ENCODE assay signal across 10 mouse cellular contexts in the genomic region with DNA sequence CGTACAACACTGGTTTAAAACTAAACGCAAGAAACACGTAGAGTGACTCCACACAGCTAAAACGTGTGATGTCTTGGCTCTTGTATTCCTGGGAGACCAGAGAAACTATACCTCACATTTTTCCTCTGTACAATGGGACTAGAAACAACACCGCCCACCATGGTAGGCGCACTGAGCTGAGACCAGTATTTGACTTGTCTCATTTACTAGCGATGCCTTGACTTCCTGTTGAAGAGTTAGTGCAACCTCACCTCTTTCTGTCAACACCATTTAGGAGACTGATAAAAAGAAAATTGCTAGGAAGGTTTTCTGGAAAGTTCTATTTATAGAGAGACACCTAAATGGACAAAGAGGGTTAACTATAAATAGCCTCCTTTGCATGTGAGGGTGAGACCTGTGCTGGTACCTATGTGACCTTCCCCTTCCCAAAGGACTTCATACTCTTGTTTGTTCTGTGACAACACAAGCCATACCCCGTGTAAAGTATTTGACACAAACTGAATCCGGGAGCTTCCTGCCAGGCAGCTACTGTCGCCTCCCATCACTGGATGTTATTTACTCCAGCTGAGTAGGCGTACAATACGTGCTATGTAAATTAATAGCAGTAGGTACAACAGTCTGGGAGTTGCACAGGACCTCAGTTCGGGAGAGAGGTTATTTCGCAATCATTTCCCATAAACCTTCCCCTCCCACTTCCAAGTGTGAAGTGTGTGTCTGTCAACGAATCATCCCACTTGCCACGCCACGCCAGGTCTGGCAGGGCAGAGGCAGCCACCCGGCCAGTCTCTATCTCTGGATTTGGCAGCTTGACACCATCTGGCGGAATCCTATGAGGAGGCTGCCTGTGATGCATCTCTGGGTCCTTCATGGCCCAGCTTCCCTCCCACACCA.
DNase-seq lines count a peak whose midpoint lies in the region; ATAC-seq and TF ChIP-seq lines count a peak whose summit lies in the region.
"Had no signal": no experiment of that assay in that cellular context is flagged by ENCODE, and none has a peak within 500 bp of the region (broad histone marks: within the 10 kb centered on the region; RNA-seq: fewer than 3 reads in every experiment).

No protein-coding gene starts in this region.

- TF ChIP-seq CTCF in C2C12 (IDR thresholded peaks at IDR 0.05; ENCODE audit: control insufficient read depth, insufficient read depth, insufficient read length) = no peak
- no peak for TF ChIP-seq CTCF in lung, embryonic 14.5 days (IDR thresholded peaks at IDR 0.05; ENCODE audit: low read depth)
- no peak for TF ChIP-seq CTCF in intestine, postnatal 0 days (IDR thresholded peaks at IDR 0.05; ENCODE audit: low read depth)

- no peak overlapping the region for H3K4me3 ChIP-seq in embryonic facial prominence, embryonic 14.5 days (ENCODE audit: low read depth, low read length)
- no peak overlapping the region for H3K4me3 ChIP-seq in embryonic facial prominence, embryonic 10.5 days
- H3K4me3 ChIP-seq in C2C12 (ENCODE audit: insufficient read depth, poor library complexity, severe bottlenecking) = no peak overlapping the region
- no peak overlapping the region for H3K4me3 ChIP-seq in lung, embryonic 14.5 days (ENCODE audit: low read depth, low read length)
- H3K4me3 ChIP-seq in forebrain, embryonic 15.5 days = no peak overlapping the region
- no peak overlapping the region for H3K4me3 ChIP-seq in intestine, postnatal 0 days (ENCODE audit: low read depth, low read length)
- H3K4me3 ChIP-seq: neural tube, embryonic 13.5 days had no signal

- H3K9me3 ChIP-seq in embryonic facial prominence, embryonic 14.5 days (ENCODE audit: control insufficient read depth, low read length) = no peaks in the 10 kb centered on the region
- H3K9me3 ChIP-seq in embryonic facial prominence, embryonic 10.5 days = no peaks in the 10 kb centered on the region
- no peaks in the 10 kb centered on the region for H3K9me3 ChIP-seq in lung, embryonic 14.5 days (ENCODE audit: low read depth, low read length)
- H3K9me3 ChIP-seq in forebrain, embryonic 15.5 days = no peaks in the 10 kb centered on the region
- H3K9me3 ChIP-seq in intestine, postnatal 0 days (ENCODE audit: control insufficient read depth) = no peaks in the 10 kb centered on the region
- H3K9me3 ChIP-seq: neural tube, embryonic 13.5 days had no signal

- no peak overlapping the region for H3ac ChIP-seq in C2C12 (ENCODE audit: control insufficient read depth, insufficient read length, low read depth)

- H3K9ac ChIP-seq in embryonic facial prominence, embryonic 14.5 days (ENCODE audit: low read depth, low read length) = no peak overlapping the region
- H3K9ac ChIP-seq in lung, embryonic 14.5 days = no peak overlapping the region
- no peak overlapping the region for H3K9ac ChIP-seq in forebrain, embryonic 15.5 days (replicated peaks)
- no peak overlapping the region for H3K9ac ChIP-seq in intestine, postnatal 0 days (ENCODE audit: low read depth, low read length)
- H3K9ac ChIP-seq: neural tube, embryonic 13.5 days had no signal

- no peaks in the 10 kb centered on the region for H3K27me3 ChIP-seq in embryonic facial prominence, embryonic 14.5 days (replicated peaks; ENCODE audit: control insufficient read depth, insufficient read depth, low read length)
- no peaks in the 10 kb centered on the region for H3K27me3 ChIP-seq in embryonic facial prominence, embryonic 10.5 days (replicated peaks; ENCODE audit: low read depth, poor library complexity, severe bottlenecking)
- no peaks in the 10 kb centered on the region for H3K27me3 ChIP-seq in C2C12 (ENCODE audit: control insufficient read depth, insufficient read depth, insufficient read length)
- no peaks in the 10 kb centered on the region for H3K27me3 ChIP-seq in lung, embryonic 14.5 days (ENCODE audit: insufficient read depth, low read length)
- no peaks in the 10 kb centered on the region for H3K27me3 ChIP-seq in forebrain, embryonic 15.5 days
- H3K27me3 ChIP-seq in intestine, postnatal 0 days (replicated peaks; ENCODE audit: control insufficient read depth, insufficient read depth, low read length) = no peaks in the 10 kb centered on the region
- H3K27me3 ChIP-seq: neural tube, embryonic 13.5 days had no signal

- H3K4me2 ChIP-seq in embryonic facial prominence, embryonic 14.5 days (ENCODE audit: low read depth, low read length) = no peak overlapping the region
- 0 out of 2 replicates have a peak overlapping the region, but pooled peaks have one; percentile 8 for H3K4me2 ChIP-seq in lung, embryonic 14.5 days
- H3K4me2 ChIP-seq in forebrain, embryonic 15.5 days (replicated peaks) = no peak overlapping the region
- no peak overlapping the region for H3K4me2 ChIP-seq in intestine, postnatal 0 days (replicated peaks; ENCODE audit: low read depth)
- H3K4me2 ChIP-seq: neural tube, embryonic 13.5 days had no signal

- no peaks in the 10 kb centered on the region for H3K79me3 ChIP-seq in C2C12 (ENCODE audit: low read depth)

- no peak overlapping the region for H3K27ac ChIP-seq in embryonic facial prominence, embryonic 14.5 days (replicated peaks; ENCODE audit: low read depth, low read length)
- H3K27ac ChIP-seq in embryonic facial prominence, embryonic 10.5 days (replicated peaks) = no peak overlapping the region
- H3K27ac ChIP-seq in lung, embryonic 14.5 days (ENCODE audit: low read depth) = no peak overlapping the region
- no peak overlapping the region for H3K27ac ChIP-seq in forebrain, embryonic 15.5 days (replicated peaks)
- H3K27ac ChIP-seq in intestine, postnatal 0 days (ENCODE audit: low read depth, low read length) = no peak overlapping the region
- H3K27ac ChIP-seq: neural tube, embryonic 13.5 days had no signal

- DNase-seq in embryonic facial prominence, embryonic 14.5 days (ENCODE audit: low spot score) = peak; percentile 41
- no peak for DNase-seq in embryonic facial prominence, embryonic 10.5 days (ENCODE audit: low spot score)
- DNase-seq in heart, adult 9 months (ENCODE audit: low spot score in 2 of 2) = peak; percentile 78 to 80
- peak; percentile 64 for DNase-seq in lung, embryonic 14.5 days
- DNase-seq in spleen, postnatal 36 days (ENCODE audit: low spot score in 2 of 2) = no peak
- DNase-seq: adrenal gland, postnatal 10 days had no signal

- no peaks in the 10 kb centered on the region for H3K36me3 ChIP-seq in embryonic facial prominence, embryonic 14.5 days (ENCODE audit: control insufficient read depth, insufficient read depth, low read length)
- H3K36me3 ChIP-seq in embryonic facial prominence, embryonic 10.5 days (replicated peaks) = no peaks in the 10 kb centered on the region
- no peaks in the 10 kb centered on the region for H3K36me3 ChIP-seq in C2C12 (ENCODE audit: control insufficient read depth, insufficient read depth)
- no peaks in the 10 kb centered on the region for H3K36me3 ChIP-seq in lung, embryonic 14.5 days (ENCODE audit: insufficient read depth)
- H3K36me3 ChIP-seq in forebrain, embryonic 15.5 days = no peaks in the 10 kb centered on the region
- H3K36me3 ChIP-seq in intestine, postnatal 0 days (ENCODE audit: control insufficient read depth, insufficient read depth) = no peaks in the 10 kb centered on the region
- H3K36me3 ChIP-seq: neural tube, embryonic 13.5 days had no signal

- ATAC-seq in embryonic facial prominence, embryonic 14.5 days (ENCODE audit: low read depth) = no peak
- peak; percentile 48; the same call in 1 of the 2 replicates for ATAC-seq in lung, embryonic 14.5 days (ENCODE audit: insufficient read depth)
- no peak for ATAC-seq in forebrain, embryonic 15.5 days (replicated peaks)
- no peak for ATAC-seq in intestine, postnatal 0 days

- 73% methylated on average over 19 of the region's 19 CpGs for WGBS in embryonic facial prominence, embryonic 14.5 days
- 85% methylated on average over 19 of the region's 19 CpGs for WGBS in embryonic facial prominence, embryonic 10.5 days
- WGBS in lung, embryonic 14.5 days = 40% methylated on average over 19 of the region's 19 CpGs
- WGBS in forebrain, embryonic 15.5 days = 87% methylated on average over 19 of the region's 19 CpGs
- 56% methylated on average over 19 of the region's 19 CpGs for WGBS in intestine, postnatal 0 days

- H3K4me1 ChIP-seq in embryonic facial prominence, embryonic 14.5 days (ENCODE audit: control insufficient read depth, insufficient read depth, low read length) = no peaks in the 10 kb centered on the region
- peaks cover 14% of the 10 kb centered on the region for H3K4me1 ChIP-seq in embryonic facial prominence, embryonic 10.5 days
- H3K4me1 ChIP-seq in lung, embryonic 14.5 days (ENCODE audit: insufficient read depth) = peaks cover 25% of the 10 kb centered on the region; the same call in 1 of the 2 replicates
- H3K4me1 ChIP-seq in forebrain, embryonic 15.5 days = peaks cover 11% of the 10 kb centered on the region
- no peaks in the 10 kb centered on the region for H3K4me1 ChIP-seq in intestine, postnatal 0 days (replicated peaks; ENCODE audit: control insufficient read depth, insufficient read depth, low read length)

- H3K79me2 ChIP-seq in C2C12 (ENCODE audit: control insufficient read depth, insufficient read depth) = no peaks in the 10 kb centered on the region

TF ChIP-seq in C2C12, 6 proteins besides CTCF, POLR2A, EP300 and RAD21:
- TF ChIP-seq FOSL1 (IDR thresholded peaks at IDR 0.05; ENCODE audit: insufficient read depth, low read length, poor library complexity, severe bottlenecking) (no peak), USF1 (IDR thresholded peaks at IDR 0.05; ENCODE audit: low read depth) (no peak), CEBPB (IDR thresholded peaks at IDR 0.05; ENCODE audit: low read depth) (peak; percentile 98), MYOG (IDR thresholded peaks at IDR 0.05; ENCODE audit: control insufficient read depth, extremely low read depth, insufficient read length) (no peak)

Comparison
In these comparisons a context has a peak if more than half of its experiments do, and no peak if none do; other contexts are left out.
1. DNase-seq: peak in embryonic facial prominence, embryonic 14.5 days (single experiment), heart, adult 9 months (2 of 2) and lung, embryonic 14.5 days (single experiment); none in embryonic facial prominence, embryonic 10.5 days (single experiment) and spleen, postnatal 36 days (0 of 2).